Mouse (Mus musculus) liver, embryonic 14.5 days (tissue): Measurements from ENCODE around the gene Hgd.

Source experiments
- CTCF ChIP-seq: IDR thresholded peaks from 2 replicates; pipeline ENCODE4 v1.5.1; 2016; ENCODE audit warnings: antibody characterized with exemption, low read depth, control low read depth
- EP300 ChIP-seq: IDR thresholded peaks from 2 replicates; pipeline ENCODE4 v1.6.1; 2016; ENCODE audit warnings: antibody characterized with exemption, low read depth

- TF ChIP-seq CTCF (no peak), EP300 (no peak)
Observed at GRCm38 (mm10) chr16:37656796-37657195, 76.8 kb downstream of the Hgd start.
